Mouse (Mus musculus): ENCODE results near the gene Alyref. TPM values are rescaled to one million over a fixed set of nuclear protein-coding genes. Genes with fewer than 3 reads are reported as not detected.

Gene Alyref
- polyA plus RNA-seq (2015; fragmentation: Nextera tagmentation; extraction: Ambion mirVana) = 163 and 172 TPM in 2 replicates

GRCm38 (mm10) chr11:120598283-120598989 lies at the start of gene Alyref, which contains the start of gene Anapc11:
Alyref (minus strand) TSS chr11:120598365.
Anapc11 (plus strand) TSS chr11:120598421.

GRCm38 (mm10) chr11:120643601-120643987 lies 45.4 kb upstream of the Alyref start, which contains the start of gene Pycr1:
Pycr1 (minus strand) TSS chr11:120643769.

GRCm38 (mm10) chr11:120633520-120634343 lies 35.6 kb upstream of the Alyref start, which contains the start of gene Mafg:
Mafg (minus strand) TSS chr11:120633600.

GRCm38 (mm10) chr11:120625152-120625775 lies 27.1 kb upstream of the Alyref start, which contains the start of gene Sirt7:
Sirt7 (minus strand) TSS chr11:120625240.

GRCm38 (mm10) chr11:120617519-120618112 lies 19.5 kb upstream of the Alyref start, which contains the start of gene Pcyt2:
Pcyt2 (minus strand) TSS chr11:120617936.

GRCm38 (mm10) chr11:120608241-120609034 lies 10.3 kb upstream of the Alyref start, which contains the start of gene Npb:
Npb (plus strand) TSS chr11:120608477.

GRCm38 (mm10) chr11:120581490-120582267 lies 16.5 kb downstream of the Alyref start, which contains the start of gene Arhgdia:
Arhgdia (minus strand) TSS chr11:120581624.

GRCm38 (mm10) chr11:120572752-120573584 lies 25.2 kb downstream of the Alyref start, which contains the start of gene P4hb:
P4hb (minus strand) TSS chr11:120573253.

GRCm38 (mm10) chr11:120550810-120551440 lies 47.2 kb downstream of the Alyref start, which contains the start of gene Ppp1r27:
Ppp1r27 (minus strand) TSS chr11:120551132.

GRCm38 (mm10) chr11:120549168-120549945 lies 48.8 kb downstream of the Alyref start, which contains the start of gene Mcrip1:
Mcrip1 (minus strand) TSS chr11:120549727.

Small RNA genes lying within 50 kb of the gene (microRNA-seq; reads per million reads assigned to microRNA genes)
- gene Mir6936 = 1.2 reads per million

Other genes starting within 250 kb of the Alyref start
- 3,213 and 3,438 TPM in 2 replicates for gene Actg1, start 249.8 kb downstream of the Alyref start, polyA plus RNA-seq (2015; fragmentation: Nextera tagmentation; extraction: Ambion mirVana)
- 1.2 and 1.4 TPM in 2 replicates for gene Fscn2, start 236.8 kb downstream of the Alyref start, polyA plus RNA-seq (2015; fragmentation: Nextera tagmentation; extraction: Ambion mirVana)
- gene Faap100, start 219.6 kb downstream of the Alyref start, polyA plus RNA-seq (2015; fragmentation: Nextera tagmentation; extraction: Ambion mirVana) = 55.9 and 70.0 TPM in 2 replicates
- 25.7 and 27.7 TPM in 2 replicates for gene Nploc4, start 160.7 kb downstream of the Alyref start, polyA plus RNA-seq (2015; fragmentation: Nextera tagmentation; extraction: Ambion mirVana)
- gene Tspan10, start 155.7 kb downstream of the Alyref start, polyA plus RNA-seq (2015; fragmentation: Nextera tagmentation; extraction: Ambion mirVana) = not detected in 2 replicates
- gene Pde6g, start 144.9 kb downstream of the Alyref start, polyA plus RNA-seq (2015; fragmentation: Nextera tagmentation; extraction: Ambion mirVana) = 0.15 TPM in 1 of 2 replicates, not detected in the other
- 15.1 and 15.8 TPM in 2 replicates for gene Oxld1, start 140.3 kb downstream of the Alyref start, polyA plus RNA-seq (2015; fragmentation: Nextera tagmentation; extraction: Ambion mirVana)
- gene Ccdc137, start 140.2 kb downstream of the Alyref start, polyA plus RNA-seq (2015; fragmentation: Nextera tagmentation; extraction: Ambion mirVana) = 16.5 and 23.4 TPM in 2 replicates
- 86.7 and 89.4 TPM in 2 replicates for gene Arl16, start 130.8 kb downstream of the Alyref start, polyA plus RNA-seq (2015; fragmentation: Nextera tagmentation; extraction: Ambion mirVana)
- 156 and 163 TPM in 2 replicates for gene Mrpl12, start 113.8 kb downstream of the Alyref start, polyA plus RNA-seq (2015; fragmentation: Nextera tagmentation; extraction: Ambion mirVana)
- gene Slc25a10, start 106.5 kb downstream of the Alyref start, polyA plus RNA-seq (2015; fragmentation: Nextera tagmentation; extraction: Ambion mirVana) = 29.1 and 32.5 TPM in 2 replicates
- 0.29 and 0.30 TPM in 2 replicates for gene Gcgr, start 67.7 kb downstream of the Alyref start, polyA plus RNA-seq (2015; fragmentation: Nextera tagmentation; extraction: Ambion mirVana)
- 238 and 259 TPM in 2 replicates for gene Mcrip1, start 48.6 kb downstream of the Alyref start, polyA plus RNA-seq (2015; fragmentation: Nextera tagmentation; extraction: Ambion mirVana)
- gene Ppp1r27, start 47.2 kb downstream of the Alyref start, polyA plus RNA-seq (2015; fragmentation: Nextera tagmentation; extraction: Ambion mirVana) = not detected in 2 replicates
- 213 and 228 TPM in 2 replicates for gene P4hb, start 25.1 kb downstream of the Alyref start, polyA plus RNA-seq (2015; fragmentation: Nextera tagmentation; extraction: Ambion mirVana)
- gene Arhgdia, start 16.7 kb downstream of the Alyref start, polyA plus RNA-seq (2015; fragmentation: Nextera tagmentation; extraction: Ambion mirVana) = 444 and 484 TPM in 2 replicates
- 220 and 225 TPM in 2 replicates for gene Anapc11, start 56 bp upstream of the Alyref start, polyA plus RNA-seq (2015; fragmentation: Nextera tagmentation; extraction: Ambion mirVana)
- 1.8 and 3.2 TPM in 2 replicates for gene Npb, start 10.1 kb upstream of the Alyref start, polyA plus RNA-seq (2015; fragmentation: Nextera tagmentation; extraction: Ambion mirVana)
- gene Pcyt2, start 19.6 kb upstream of the Alyref start, polyA plus RNA-seq (2015; fragmentation: Nextera tagmentation; extraction: Ambion mirVana) = 162 and 185 TPM in 2 replicates
- gene Sirt7, start 26.9 kb upstream of the Alyref start, polyA plus RNA-seq (2015; fragmentation: Nextera tagmentation; extraction: Ambion mirVana) = 42.3 and 44.0 TPM in 2 replicates
- gene Mafg, start 35.2 kb upstream of the Alyref start, polyA plus RNA-seq (2015; fragmentation: Nextera tagmentation; extraction: Ambion mirVana) = 47.6 and 50.2 TPM in 2 replicates
- 8.8 and 9.5 TPM in 2 replicates for gene Pycr1, start 45.4 kb upstream of the Alyref start, polyA plus RNA-seq (2015; fragmentation: Nextera tagmentation; extraction: Ambion mirVana)
- 1.6 and 2.8 TPM in 2 replicates for gene Myadml2, start 49.8 kb upstream of the Alyref start, polyA plus RNA-seq (2015; fragmentation: Nextera tagmentation; extraction: Ambion mirVana)
- 13.9 and 15.4 TPM in 2 replicates for gene Notum, start 62.8 kb upstream of the Alyref start, polyA plus RNA-seq (2015; fragmentation: Nextera tagmentation; extraction: Ambion mirVana)
- 134 and 150 TPM in 2 replicates for gene Aspscr1, start 74.6 kb upstream of the Alyref start, polyA plus RNA-seq (2015; fragmentation: Nextera tagmentation; extraction: Ambion mirVana)
- 103 and 104 TPM in 2 replicates for gene Cenpx, start 115.4 kb upstream of the Alyref start, polyA plus RNA-seq (2015; fragmentation: Nextera tagmentation; extraction: Ambion mirVana)
- gene Lrrc45, start 115.6 kb upstream of the Alyref start, polyA plus RNA-seq (2015; fragmentation: Nextera tagmentation; extraction: Ambion mirVana) = 45.3 and 62.8 TPM in 2 replicates
- gene Rac3, start 123.1 kb upstream of the Alyref start, polyA plus RNA-seq (2015; fragmentation: Nextera tagmentation; extraction: Ambion mirVana) = 617 and 689 TPM in 2 replicates
- 25.0 and 27.0 TPM in 2 replicates for gene Dcxr, start 128.9 kb upstream of the Alyref start, polyA plus RNA-seq (2015; fragmentation: Nextera tagmentation; extraction: Ambion mirVana)
- gene Cbr2, start 133.7 kb upstream of the Alyref start, polyA plus RNA-seq (2015; fragmentation: Nextera tagmentation; extraction: Ambion mirVana) = 4.1 and 4.5 TPM in 2 replicates
- gene Hmga1b, start 164.4 kb upstream of the Alyref start, polyA plus RNA-seq (2015; fragmentation: Nextera tagmentation; extraction: Ambion mirVana) = 1.8 and 2.9 TPM in 2 replicates
- gene Rfng, start 185.8 kb upstream of the Alyref start, polyA plus RNA-seq (2015; fragmentation: Nextera tagmentation; extraction: Ambion mirVana) = 98.9 and 123 TPM in 2 replicates
- 236 and 269 TPM in 2 replicates for gene Gps1, start 185.9 kb upstream of the Alyref start, polyA plus RNA-seq (2015; fragmentation: Nextera tagmentation; extraction: Ambion mirVana)
- 34.8 and 41.7 TPM in 2 replicates for gene Dus1l, start 198.0 kb upstream of the Alyref start, polyA plus RNA-seq (2015; fragmentation: Nextera tagmentation; extraction: Ambion mirVana)
- gene Fasn, start 226.2 kb upstream of the Alyref start, polyA plus RNA-seq (2015; fragmentation: Nextera tagmentation; extraction: Ambion mirVana) = 47.3 and 79.1 TPM in 2 replicates